Mouse (Mus musculus): ENCODE results near the gene Trank1. TPM values are rescaled to one million over a fixed set of nuclear protein-coding genes. Genes with fewer than 3 reads are reported as not detected.

The Trank1 gene
- polyA plus RNA-seq (2012; rRNA removed), result 1.6 and 2.3 TPM in 2 replicates

DNA sequence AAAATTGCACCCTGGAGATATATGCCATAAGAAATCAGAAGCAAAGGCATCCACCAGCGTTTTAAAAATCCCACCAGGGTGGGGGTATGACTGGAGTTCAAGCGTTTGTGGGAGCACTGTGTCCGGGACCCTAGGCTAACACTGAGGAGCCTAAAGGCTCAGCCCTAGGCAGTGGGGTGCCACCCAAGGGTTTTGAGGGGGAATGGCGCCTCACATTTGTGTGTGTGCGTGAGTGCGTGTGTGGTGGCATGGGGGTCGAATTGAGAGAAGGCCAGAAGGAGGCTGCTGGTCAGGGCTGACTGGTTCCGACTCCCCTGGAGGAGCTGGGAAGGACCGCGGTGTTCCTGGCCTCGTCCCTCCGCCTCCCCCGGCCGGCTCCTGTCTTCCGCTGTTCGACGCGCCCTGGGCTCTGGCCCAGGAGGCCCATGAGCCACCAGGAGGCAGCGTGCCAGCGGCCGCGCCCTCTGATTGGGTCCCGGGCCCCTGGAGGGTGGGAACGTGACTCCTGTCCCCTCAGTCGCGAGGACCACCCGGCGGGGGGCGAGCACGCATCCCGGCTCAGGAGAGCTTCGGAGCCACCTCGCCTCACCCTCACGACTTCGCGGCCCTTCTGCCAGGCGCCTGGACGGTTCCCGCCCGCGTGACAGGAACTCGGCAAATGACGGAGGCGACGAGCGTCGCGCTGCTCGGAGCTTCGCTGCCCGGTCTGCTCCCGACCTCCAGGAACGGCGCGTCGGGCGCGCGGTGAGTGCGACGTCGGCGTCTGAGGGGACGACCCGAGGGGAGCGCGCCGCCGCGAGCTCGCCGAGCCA lies at the start of gene Trank1:
Trank1 (plus strand) TSS at position 709 of the 812 bp plus-strand sequence.

DNA sequence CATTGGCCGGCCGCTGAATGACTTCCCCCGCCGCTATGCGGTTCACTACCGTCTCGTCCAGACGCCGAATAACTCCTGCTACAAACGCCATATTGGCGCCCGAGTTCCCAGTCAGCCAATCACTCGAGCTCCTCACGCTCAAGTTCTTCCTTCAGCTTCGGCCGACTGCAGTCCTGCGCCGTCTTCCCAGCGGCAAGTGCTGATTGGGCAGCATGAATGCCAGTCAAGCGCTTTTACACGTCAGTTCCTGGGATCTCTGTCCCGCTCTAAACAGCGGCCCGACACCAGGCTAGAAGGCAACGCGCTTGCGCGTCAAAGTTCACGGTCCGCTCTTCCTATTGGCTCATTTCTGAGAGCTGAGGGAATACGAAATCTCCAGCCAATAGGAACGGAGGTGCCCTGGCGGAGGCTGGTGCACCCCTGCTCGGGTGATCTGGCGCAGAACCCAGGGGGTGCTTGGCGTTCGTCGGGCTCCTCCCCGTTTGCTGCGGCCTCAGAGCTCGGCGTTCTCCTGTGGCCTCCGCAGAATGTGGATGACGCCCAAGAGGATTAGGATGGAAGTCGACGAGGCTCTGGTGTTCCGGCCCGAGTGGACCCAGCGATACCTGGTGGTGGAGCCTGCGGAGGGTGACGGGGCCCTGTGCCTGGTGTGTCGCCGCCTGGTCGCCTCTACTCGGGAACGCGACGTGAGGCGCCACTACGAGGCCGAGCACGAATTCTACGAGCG lies 39.9 kb upstream of the Trank1 start, which contains the start of the genes Mlh1 and Epm2aip1:
Mlh1 (minus strand) TSS at position 358 of the 727 bp plus-strand sequence.
Epm2aip1 (plus strand) TSS at position 496 of the 727 bp plus-strand sequence.

DNA sequence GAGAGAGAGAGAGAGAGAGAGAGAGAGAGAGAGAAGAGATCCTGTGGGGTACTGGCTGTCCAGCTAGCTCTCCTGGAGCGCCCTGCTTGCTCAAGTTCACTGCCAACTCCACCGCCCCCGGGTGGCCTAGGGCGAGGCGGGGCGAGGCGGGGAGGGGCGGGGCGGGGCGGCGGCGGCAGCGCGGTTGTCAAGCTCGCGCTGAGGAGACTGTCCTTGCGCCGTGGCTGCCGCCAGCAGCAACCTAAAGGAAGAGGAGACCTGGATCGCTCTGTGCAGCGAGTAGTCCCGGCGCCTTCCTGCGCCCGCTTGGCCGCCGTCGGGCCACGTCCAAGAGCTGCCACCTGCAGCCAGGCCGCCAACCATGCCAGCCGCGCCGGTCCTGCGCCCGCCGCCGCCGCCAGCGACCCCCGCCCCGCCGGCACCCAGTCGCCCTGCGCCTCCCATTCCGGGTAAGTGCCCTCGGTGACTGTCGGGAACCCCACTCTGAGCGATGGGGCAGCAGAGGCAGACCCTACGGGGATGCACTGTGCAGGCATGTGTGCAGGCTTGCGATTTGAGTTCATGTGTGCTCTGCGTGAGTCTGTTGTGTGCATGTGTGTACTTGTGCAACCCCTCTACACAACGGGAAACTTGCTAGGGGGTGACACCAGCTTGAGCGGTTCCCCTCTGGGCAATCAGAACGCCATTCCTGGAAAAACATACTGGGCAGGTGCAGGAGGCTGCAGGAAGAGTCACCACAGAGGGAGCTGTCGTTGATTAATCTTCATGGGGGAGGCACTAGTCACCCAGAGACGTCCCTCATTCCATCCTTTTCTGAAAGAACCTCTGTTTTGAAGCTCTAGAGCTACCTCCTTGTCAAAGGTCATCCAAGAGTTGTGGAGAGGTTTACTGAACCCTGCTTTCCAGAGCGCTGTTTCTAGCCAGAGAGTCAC lies 127.6 kb downstream of the Trank1 start, which contains the start of gene Dclk3:
Dclk3 (plus strand) TSS at position 178 of the 932 bp plus-strand sequence.

Other genes with a start within 250 kb of the Trank1 start
- gene Lrrfip2, start 194.1 kb upstream of the Trank1 start, polyA plus RNA-seq (2012; rRNA removed), result 48.8 and 73.3 TPM in 2 replicates
- 44.1 and 59.3 TPM in 2 replicates for gene Mlh1, start 39.9 kb upstream of the Trank1 start, polyA plus RNA-seq (2012; rRNA removed)
- 20.0 and 40.4 TPM in 2 replicates for gene Epm2aip1, start 39.8 kb upstream of the Trank1 start, polyA plus RNA-seq (2012; rRNA removed)
- 0.59 and 0.72 TPM in 2 replicates for gene Dclk3, start 127.3 kb downstream of the Trank1 start, polyA plus RNA-seq (2012; rRNA removed)

Measured in central nervous system, embryonic 11.5 days (tissue).